Mouse (Mus musculus) left cerebral cortex, adult 9 months (tissue): ENCODE measurements around the gene Lmbr1l.
A peak's percentile ranks its signal among the peaks of the same experiment; 100 is the strongest.

Experiments used
- DNase-seq, 2 experiments: peaks; one replicate each; pipeline ENCODE4 v3.0.0; 2022; ENCODE audit warnings: low spot score in 2 of 2

Lmbr1l gene

GRCm38 (mm10) chr15:98895635-98896589 is 22.1 kb downstream of the Lmbr1l start:
- DNase-seq, result no peak

- DNase-seq, result no peak
Observed at GRCm38 (mm10) chr15:98894746-98895634, 23.0 kb downstream of the Lmbr1l start.

DNA sequence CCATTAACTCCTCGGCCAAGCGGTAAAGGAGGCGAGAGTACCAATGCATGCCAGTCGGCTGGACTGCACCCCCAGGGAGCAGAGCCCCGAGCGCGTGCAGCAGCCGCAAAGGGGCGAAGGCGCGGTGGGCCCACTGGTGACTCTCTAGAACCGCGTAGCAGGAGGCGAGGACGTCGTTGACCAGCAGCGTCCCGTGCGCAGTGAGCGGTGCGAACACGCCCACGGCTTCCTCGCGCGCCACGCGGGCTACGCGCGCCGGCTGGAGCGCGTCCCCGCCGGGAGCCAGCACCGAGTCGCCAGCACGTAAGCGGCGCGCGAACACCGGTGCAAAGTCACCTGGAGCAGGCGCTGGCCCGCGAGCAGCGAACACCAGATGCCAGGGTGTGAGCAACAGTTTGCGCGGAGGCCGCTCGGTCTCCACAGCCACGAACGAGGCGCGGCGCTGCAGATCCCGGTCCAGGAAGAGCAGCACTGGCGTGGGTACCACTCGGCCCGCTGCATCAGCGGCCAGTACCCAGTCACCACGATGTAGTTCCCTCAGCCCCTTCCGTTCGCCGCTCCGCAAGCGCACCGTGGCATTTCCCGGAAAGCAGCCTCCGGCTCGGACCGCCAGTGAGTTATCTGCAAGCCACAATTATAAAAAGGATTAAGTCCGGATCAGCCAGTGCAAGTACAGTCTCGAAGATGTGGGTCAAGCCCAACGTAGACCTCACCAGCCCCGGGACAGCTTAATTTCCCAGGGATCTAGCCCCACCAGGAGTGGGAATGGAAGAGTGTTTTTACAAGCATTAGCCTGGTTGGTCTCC is 23.9 kb downstream of the Lmbr1l start, which contains the start of gene Rhebl1:
Gene Rhebl1, minus strand, starts transcription at position 601 of the 806 bp plus-strand sequence.
- no peak for DNase-seq

DNA sequence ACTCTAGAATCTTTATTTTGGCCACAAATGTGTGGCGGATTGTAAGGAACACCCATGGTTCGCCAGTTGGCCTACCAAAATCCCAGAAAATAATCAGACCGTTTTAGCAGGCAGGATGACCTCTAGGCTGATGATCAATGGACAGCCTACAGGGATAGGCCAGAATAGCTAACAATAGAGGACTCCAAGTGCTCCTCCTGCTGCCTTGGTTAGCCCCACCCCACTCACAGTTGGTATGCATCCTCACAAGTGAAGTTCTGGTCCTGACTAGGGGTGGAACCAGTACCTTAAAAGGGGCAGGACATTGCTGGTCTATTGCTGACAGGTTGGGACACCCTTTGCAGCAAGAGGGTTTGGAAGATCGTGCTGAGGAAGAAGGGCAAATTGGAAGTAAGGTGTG is 25.0 kb downstream of the Lmbr1l start:
- DNase-seq, result no peak

GRCm38 (mm10) chr15:98891907-98892606 is 26.0 kb downstream of the Lmbr1l start:
- peak in 1 of 2 experiments; percentile 75 for DNase-seq

DNA sequence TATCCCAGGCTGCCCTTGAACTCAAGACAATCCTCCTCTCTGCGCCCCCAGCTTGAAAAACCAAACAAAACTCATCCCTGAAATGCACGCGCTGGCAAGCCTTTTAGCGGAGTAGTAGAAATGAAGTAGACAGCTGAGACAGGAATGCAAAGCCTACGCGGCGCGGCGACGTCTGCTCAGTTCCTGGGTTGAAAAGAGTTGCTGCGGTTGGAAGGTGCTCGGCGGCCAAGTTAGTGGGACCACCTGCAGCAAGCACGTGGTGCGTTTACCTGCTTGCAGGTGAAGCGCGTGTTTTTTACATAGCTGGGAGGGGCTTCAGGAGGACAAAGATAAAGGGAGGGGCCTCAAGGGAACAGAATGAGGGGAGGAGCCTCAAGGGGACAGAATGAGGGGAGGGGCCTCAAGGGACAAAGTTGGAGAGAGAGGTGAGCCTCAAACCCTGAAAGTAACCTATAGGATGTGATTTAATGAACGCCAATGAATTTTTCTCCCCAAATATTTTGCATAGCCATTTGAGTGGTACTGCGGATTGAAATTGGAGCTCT is 26.8 kb downstream of the Lmbr1l start:
- no peak for DNase-seq

DNA sequence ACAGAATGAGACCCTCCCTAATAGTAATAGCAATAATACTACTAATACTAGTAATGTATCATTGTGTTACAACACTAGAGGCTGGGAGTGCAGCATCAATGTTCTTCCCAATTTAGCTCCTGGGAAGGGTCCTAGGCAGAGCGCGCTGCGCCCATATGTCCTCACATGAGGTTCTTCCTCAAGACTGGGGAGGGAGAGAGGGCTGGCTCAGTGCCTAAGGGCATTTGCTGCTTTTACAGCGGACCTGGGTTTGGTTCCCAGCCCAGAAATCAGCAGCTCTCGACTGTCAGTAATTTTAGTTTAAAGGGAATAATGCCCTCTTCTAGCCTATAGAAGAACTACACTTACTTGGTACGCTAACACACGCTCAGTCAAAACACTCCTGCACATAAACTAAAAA is 30.5 kb downstream of the Lmbr1l start:
- no peak for DNase-seq

GRCm38 (mm10) chr15:98886667-98887387 is 31.2 kb downstream of the Lmbr1l start:
- no peak for DNase-seq

- no peak for DNase-seq
Observed at GRCm38 (mm10) chr15:98884106-98884505, 33.9 kb downstream of the Lmbr1l start.

GRCm38 (mm10) chr15:98883661-98884060 is 34.4 kb downstream of the Lmbr1l start:
- DNase-seq, result no peak

DNA sequence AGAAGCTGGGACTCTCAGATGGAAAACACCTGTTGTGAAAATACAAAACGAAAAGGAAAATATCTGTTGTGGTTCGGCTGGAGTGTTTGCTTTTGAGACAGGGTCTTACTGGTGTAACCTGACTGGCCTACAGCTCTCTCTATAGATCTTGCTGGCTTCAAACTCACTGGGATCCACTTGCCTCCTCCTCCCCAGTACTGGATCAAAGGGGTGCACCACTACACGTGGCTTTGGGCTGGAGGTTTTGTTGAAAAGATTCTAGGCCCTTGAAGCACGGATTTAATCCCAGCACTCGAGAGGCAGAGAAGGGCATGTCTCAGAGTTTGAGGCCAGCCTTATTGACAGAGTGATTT is 36.4 kb downstream of the Lmbr1l start:
- DNase-seq, result no peak

DNA sequence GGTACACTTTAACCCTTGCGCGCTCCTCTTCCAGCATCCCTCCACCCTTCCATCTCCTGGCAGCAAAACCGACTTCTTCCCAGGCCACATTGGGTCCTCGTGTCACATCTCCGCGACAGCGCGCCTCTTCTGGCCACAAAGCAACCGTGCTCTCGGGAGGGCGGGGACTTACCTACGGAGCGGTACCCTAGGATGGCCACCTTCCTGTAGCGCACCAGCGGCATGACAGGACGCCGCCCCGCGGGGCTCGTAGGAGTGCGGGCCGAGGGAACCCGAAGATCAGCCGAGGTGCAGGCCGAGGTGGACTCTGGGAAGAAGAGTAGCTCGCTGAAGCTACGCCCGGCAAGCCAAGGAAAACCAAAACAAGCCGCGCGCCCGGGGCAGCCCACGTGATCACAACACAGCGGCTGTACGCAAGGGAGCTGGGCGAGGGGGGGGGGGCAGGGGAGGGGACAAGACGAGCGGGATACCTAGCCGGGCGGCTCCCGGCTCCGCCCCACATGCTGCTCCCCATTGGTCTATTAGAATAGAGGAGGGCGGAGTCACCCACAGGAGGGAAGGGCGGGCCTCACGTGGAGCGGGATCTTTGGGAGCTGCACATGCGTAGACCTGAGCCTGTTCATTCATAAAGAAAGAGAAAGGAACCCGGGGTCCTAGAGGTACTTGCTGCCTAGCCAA is 36.9 kb downstream of the Lmbr1l start:
- peak; percentile 89 to 91 for DNase-seq

DNA sequence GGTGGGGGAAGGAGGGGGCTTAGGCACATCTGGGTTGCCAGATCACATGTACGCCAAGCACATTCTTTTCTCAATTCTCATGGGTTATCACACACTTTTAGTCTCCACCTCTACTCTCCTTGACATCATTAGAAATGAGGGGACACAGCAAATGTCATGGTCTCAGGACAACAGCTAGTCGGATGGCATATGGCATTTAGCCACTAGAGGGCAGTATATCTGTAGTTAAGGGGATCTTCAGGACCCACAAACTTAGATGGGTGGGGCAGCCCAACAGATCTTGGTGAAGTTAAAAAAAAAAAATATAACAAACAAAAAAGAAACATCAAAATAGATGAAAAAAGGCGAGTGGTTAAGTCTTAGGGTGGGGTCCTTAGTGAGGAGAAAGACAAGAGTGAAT is 40.7 kb downstream of the Lmbr1l start:
- peak in 1 of 2 experiments; percentile 64 for DNase-seq

DNA sequence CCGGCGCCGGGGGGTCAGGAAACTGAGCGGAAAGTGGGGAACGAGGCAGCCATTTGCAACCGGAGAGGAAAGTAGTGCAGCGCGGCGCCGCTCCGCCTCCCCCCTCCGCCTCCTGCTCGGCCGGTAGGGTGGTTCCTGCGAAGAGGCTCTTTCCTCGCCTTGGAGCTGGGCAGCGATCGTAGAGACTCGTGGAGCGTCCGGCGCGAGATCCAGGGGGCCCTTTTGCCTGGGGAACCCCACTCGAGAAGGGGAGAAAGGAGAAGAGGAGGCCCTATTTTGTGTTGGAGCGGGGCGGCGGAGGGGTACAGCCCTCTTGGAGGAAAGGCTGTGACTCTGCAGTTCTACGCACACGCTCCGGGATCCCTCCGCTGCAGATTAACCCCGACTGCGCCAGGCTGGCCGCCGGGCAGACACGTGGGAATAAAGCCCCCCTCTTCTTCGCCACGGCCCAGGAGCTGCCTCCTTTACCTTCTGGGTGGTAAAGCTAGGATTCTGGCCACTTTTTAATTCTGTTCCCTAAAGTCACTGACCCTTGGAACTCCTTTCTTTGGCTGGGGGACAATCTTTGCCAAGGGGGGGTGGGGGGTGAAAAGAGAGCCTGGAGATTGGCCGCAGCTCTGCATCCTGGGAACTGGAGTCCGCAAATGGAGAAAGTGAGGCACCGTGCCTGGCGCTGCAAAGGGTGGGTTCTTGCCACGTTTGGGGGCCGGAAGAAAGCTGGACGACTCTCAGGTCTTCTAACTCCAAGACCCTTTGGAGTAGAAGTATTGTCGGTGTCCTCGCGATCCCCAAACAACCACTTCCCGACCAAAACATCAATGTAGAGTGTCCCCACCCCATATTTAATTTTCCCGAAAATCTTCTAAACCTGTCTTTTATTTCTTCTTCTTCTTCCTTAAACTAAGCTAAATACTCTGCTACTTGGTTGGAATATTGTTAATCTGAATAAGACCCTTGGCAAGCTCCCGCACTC is 45.8 kb downstream of the Lmbr1l start:
- peak; percentile 76 to 95 for DNase-seq

DNA sequence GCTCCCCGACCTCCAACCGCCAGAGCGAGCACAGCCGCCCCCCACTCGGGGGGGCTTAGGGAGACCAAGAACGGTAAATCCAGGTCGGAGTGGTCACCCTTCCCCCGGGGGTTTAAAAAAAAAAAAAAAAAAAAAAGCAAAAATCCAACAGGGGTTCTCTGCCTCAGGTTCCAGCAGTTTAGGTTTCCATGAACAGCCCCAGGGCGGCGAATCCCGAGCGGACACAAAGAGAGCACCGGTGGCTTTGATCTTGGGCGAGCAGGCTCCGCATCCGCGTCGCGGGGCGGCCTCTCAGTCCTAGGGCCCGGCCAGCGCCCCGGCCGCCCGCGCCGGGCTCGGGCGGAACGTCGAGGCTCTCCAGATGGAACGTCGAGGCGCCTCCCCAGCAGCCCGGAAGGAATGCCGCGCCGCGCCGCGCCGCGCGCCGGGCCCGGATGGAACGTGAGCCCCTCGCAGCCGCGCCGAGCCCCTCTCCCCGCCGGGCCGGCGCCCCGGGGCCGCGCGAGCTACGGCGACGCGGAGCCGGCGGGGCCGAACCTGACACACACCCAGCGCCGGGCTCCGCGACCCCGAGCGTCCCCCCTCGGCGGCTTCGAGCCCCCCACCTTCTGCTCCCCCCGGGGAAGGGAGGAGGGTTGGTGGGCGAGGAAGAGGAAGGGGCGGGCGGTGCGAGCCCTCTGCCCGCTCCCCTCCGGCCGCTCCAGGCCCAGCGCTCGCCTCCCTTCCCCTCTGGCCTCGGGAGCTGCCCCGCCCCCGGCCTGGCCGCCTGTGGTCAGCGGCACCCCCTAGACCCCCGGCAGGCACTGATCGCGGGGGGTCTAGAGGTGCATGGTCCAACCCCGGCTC is 46.7 kb downstream of the Lmbr1l start, which contains the start of gene Kmt2d:
Gene Kmt2d, minus strand, starts transcription at position 135 of the 846 bp plus-strand sequence.
- DNase-seq, result no peak

DNA sequence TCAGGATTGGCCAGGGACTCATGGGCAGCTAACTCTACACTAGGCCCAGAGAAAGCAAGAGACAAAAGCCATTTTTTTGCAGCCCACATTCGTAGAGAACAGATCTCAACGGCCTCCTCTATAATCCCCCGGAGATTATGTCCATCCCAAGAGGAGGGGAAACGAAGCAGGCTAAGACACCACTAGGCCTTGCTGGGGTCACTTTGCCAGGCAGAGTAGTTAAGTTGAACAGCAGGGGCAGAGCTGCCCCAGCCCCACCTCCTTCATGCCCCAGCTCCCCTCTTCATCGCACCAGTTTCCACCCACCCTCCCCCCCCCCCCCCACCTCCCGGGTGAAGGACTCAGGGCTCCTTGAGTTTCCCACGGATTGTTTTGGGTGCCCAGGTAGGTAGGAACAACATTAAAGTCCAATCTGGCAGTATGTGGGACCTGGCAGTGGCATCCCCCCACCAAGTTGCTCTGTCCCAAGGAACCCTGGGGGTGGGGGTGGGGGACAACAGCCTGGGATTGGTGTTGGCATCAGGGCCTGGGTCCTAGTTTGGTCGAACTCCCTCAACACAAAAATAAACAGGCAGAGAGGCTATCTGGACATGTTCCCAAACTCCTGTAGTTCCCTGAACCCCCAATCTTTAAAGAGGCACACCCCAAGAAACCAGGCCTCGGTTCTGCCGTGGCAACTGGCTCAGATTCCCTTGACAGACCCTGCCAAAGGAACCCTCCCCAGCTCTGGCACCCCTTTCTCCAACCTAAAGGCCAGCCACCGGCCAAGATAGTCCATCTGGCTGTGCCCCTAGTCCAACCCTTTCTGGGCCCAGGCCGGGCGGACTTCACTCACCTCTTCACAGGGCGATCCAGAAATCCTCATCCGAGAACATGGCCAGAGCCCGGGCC is 47.6 kb downstream of the Lmbr1l start:
- DNase-seq, result no peak
